Mouse (Mus musculus) hindbrain, embryonic 14.5 days (tissue): ENCODE data around the gene Galnt2. TPM values are rescaled to one million over a fixed set of nuclear protein-coding genes. Genes with fewer than 3 reads are reported as not detected.

Experiments used
- ATAC-seq: fragments of 200-750 bp; cut with Nextera tagmentation; 2 replicates; pipeline ENCODE4 v1.8.0; 2017; ENCODE audit warnings: moderate number of reproducible peaks, mild to moderate bottlenecking, moderate TSS enrichment, moderate library complexity; ENCODE audit not compliant: low FRiP score
- DNase-seq: peaks from one replicate; pipeline ENCODE4 v3.0.0-alpha.2; 2015; ENCODE audit warnings: low spot score
- H3K27ac ChIP-seq: fragments of 300-500 bp; sonication (generic); 2 replicates; pipeline ENCODE4 v1.5.1; 2014; ENCODE audit warnings: mild to moderate bottlenecking, moderate library complexity
- H3K27me3 ChIP-seq: fragments of 300-500 bp; sonication (generic); 2 replicates; pipeline ENCODE4 v1.6.1; 2014; ENCODE audit warnings: mild to moderate bottlenecking, low read length, mixed read lengths; ENCODE audit not compliant: control insufficient read depth, insufficient read depth
- H3K36me3 ChIP-seq: fragments of 300-500 bp; sonication (generic); replicated peaks from 2 replicates; pipeline ENCODE4 v1.6.1; 2014; ENCODE audit not compliant: control insufficient read depth, insufficient read depth
- H3K4me1 ChIP-seq: fragments of 300-500 bp; sonication (generic); replicated peaks from 2 replicates; pipeline ENCODE4 v1.6.1; 2014; ENCODE audit warnings: antibody characterized with exemption, low read length, mixed read lengths; ENCODE audit not compliant: control insufficient read depth, insufficient read depth
- H3K4me2 ChIP-seq: fragments of 300-500 bp; sonication (generic); replicated peaks from 2 replicates; pipeline ENCODE4 v1.6.1; 2014; ENCODE audit warnings: mild to moderate bottlenecking, moderate library complexity
- H3K4me3 ChIP-seq: fragments of 300-500 bp; sonication (generic); replicated peaks from 2 replicates; pipeline ENCODE4 v1.5.1; 2014; ENCODE audit warnings: mild to moderate bottlenecking, low read length
- H3K9ac ChIP-seq: fragments of 300-500 bp; sonication (generic); 2 replicates; pipeline ENCODE4 v1.6.1; 2014
- H3K9me3 ChIP-seq: fragments of 300-500 bp; sonication (generic); 2 replicates; pipeline ENCODE4 v1.6.1; 2016; ENCODE audit warnings: low read length; ENCODE audit not compliant: control insufficient read depth
- WGBS: fragments of 180-500 bp; shearing (Covaris S2); extraction: QIAGEN DNeasy Blood & Tissue Kit; methylation state at CpG from one replicate; pipeline ENCODE4 v1.1.7; 2014; 5-methylcytosine and 5-hydroxymethylcytosine counted together
- polyA plus RNA-seq: library from polyadenylated mRNA; unstranded; fragments of >200 nt; fragmentation: Nextera tagmentation; extraction: Ambion mirVana; gene quantifications from 2 replicates; pipeline ENCODE4 v1.2.1, GENCODE M21; 2014

Gene Galnt2
- polyA plus RNA-seq, 1 experiment from 2014 or later = 62.9 TPM

DNA sequence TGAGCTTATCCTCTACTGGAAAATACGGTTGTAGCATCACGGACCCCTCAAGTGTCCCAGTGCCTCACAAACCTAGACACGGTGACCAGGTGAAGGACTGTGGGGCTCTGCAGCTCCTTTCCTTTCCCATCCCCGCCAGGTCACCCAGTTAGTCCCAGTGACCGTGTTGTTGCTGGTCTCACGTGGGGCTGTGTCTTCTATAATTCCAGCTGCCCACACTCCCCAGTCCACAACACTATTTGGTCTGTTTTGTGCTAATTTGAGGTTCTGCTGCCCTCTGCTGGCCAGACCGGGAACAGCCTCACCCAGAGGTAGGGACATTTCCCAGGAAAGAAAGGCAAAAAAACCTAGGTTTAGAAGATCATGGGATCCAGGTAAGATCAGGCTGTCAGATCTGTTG lies 118.5 kb downstream of the Galnt2 start:
- peaks cover 7% of the 10 kb centered on the region for H3K36me3 ChIP-seq
- peak; percentile 95 for DNase-seq
- H3K4me2 ChIP-seq = no peak overlapping the region
- H3K9ac ChIP-seq = no peak overlapping the region
- H3K27me3 ChIP-seq = no peaks in the 10 kb centered on the region
- no peak for ATAC-seq
- H3K27ac ChIP-seq = no peak overlapping the region
- no peak overlapping the region for H3K4me3 ChIP-seq
- no peaks in the 10 kb centered on the region for H3K9me3 ChIP-seq
- H3K4me1 ChIP-seq = no peaks in the 10 kb centered on the region
- WGBS = 40% methylated on average over 7 of the region's 7 CpGs

DNA sequence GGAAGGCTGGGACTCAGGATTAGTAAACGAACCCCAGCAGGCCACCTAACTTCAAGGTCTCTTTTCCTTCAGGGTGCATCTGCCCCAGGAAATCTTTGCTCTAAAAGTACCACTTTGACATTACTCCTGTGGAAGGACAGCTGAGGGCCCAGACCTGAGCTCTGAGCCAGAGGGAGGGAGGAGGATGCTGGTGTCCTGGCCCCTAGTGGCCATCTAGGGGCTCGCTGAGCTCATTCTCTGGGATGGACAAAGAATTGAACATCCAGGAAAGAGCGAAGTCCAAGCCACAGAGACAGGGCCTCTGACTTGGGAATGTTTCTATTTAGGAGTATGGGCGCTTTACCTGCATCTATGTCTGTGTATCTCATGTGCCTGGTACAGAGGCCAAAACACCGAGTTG lies 120.4 kb downstream of the Galnt2 start:
- 65% methylated on average over 5 of the region's 5 CpGs for WGBS
- no peak overlapping the region for H3K4me3 ChIP-seq
- H3K9me3 ChIP-seq = no peaks in the 10 kb centered on the region
- H3K27ac ChIP-seq = no peak overlapping the region
- H3K9ac ChIP-seq = no peak overlapping the region
- H3K4me1 ChIP-seq = no peaks in the 10 kb centered on the region
- no peaks in the 10 kb centered on the region for H3K36me3 ChIP-seq
- H3K27me3 ChIP-seq = no peaks in the 10 kb centered on the region
- H3K4me2 ChIP-seq = no peak overlapping the region
- DNase-seq (no peak), ATAC-seq (no peak)

DNA sequence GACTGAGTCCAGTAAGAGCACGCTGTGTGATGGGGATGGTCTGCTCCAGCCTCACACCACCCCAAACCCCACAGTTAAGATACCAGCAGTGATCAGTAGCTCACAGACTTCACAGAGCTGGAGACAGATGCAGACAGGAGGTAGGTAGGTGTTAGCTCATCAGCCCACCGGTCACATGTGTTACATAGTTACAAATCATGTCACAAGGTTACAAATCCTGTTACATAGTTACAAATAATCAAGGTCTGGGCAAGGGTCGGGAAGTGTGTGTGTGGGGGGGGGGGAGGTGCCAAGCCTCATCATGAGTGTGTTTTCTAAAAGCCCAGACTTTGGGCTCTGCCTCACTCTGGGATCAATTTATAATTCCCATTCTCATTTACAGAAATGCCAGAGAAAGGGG lies 129.7 kb downstream of the Galnt2 start:
- H3K27me3 ChIP-seq = no peaks in the 10 kb centered on the region
- H3K36me3 ChIP-seq = no peaks in the 10 kb centered on the region
- no peak overlapping the region for H3K27ac ChIP-seq
- no peaks in the 10 kb centered on the region for H3K4me1 ChIP-seq
- peaks cover 4% of the 10 kb centered on the region; the same call in 1 of the 2 replicates for H3K9me3 ChIP-seq
- no peak overlapping the region for H3K4me2 ChIP-seq
- 81% methylated on average over 3 of the region's 3 CpGs for WGBS
- no peak overlapping the region for H3K9ac ChIP-seq
- no peak overlapping the region for H3K4me3 ChIP-seq
- no peak for ATAC-seq
- DNase-seq = no peak

DNA sequence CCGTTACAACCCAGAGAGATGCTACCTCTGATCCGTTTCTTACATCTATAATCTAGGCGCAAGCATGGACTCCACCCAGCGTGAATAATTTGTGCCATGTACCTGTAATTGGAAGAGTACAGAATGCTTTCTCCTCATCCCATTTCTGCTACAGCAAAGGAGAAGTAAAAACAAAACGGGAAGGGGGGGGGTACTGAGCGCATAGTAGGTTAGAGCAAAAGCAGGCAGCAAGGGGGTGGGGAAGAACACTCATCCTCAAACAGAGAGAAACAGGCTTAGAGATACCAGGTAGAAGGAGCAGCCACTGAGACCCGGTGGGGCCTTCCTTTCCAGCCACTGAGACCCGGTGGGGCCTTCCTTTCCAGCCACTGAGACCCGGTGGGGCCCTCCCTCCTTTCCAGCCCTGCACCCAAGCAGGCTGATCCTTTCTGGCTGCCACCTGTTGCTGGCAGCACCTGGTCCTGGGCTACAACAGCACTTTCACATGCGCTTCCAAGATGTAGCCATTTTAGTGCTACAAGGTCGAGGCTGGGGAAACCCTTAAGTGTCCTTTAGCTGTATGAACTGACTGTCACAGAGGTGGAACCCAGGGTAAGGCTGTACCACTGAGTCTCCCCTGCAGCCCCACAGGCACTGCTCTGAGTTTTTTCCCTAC lies 130.7 kb downstream of the Galnt2 start:
- no peak overlapping the region for H3K9ac ChIP-seq
- DNase-seq = no peak
- ATAC-seq = no peak
- peaks cover 4% of the 10 kb centered on the region; the same call in 1 of the 2 replicates for H3K9me3 ChIP-seq
- H3K36me3 ChIP-seq = peaks cover under 1% of the 10 kb centered on the region; the same call in 1 of the 2 replicates
- no peak overlapping the region for H3K27ac ChIP-seq
- no peaks in the 10 kb centered on the region for H3K27me3 ChIP-seq
- H3K4me3 ChIP-seq = no peak overlapping the region
- H3K4me1 ChIP-seq = no peaks in the 10 kb centered on the region
- H3K4me2 ChIP-seq = no peak overlapping the region
- 87% methylated on average over 11 of the region's 11 CpGs for WGBS

DNA sequence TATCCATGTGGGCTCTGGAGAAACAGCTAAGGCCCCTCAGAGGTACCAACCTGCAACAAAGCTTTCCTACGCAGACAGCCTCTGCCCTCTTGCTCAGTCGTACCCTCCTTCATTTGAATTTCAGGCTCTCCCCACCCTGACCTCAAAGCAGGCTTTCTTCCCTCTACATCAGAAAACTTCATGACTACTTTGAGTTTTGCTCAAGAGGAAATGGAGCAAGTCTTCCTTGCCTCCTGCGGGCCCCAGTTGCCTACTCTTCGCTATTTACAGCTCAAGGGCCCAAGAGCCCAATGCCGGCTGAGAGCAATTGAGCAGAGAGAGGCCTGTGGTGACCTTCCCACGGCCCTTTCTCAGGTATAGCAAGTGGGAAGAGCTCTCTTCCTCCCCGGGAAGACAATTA lies 131.4 kb downstream of the Galnt2 start:
- H3K4me3 ChIP-seq = no peak overlapping the region
- H3K27ac ChIP-seq = no peak overlapping the region
- WGBS = 81% methylated on average over 7 of the region's 7 CpGs

DNA sequence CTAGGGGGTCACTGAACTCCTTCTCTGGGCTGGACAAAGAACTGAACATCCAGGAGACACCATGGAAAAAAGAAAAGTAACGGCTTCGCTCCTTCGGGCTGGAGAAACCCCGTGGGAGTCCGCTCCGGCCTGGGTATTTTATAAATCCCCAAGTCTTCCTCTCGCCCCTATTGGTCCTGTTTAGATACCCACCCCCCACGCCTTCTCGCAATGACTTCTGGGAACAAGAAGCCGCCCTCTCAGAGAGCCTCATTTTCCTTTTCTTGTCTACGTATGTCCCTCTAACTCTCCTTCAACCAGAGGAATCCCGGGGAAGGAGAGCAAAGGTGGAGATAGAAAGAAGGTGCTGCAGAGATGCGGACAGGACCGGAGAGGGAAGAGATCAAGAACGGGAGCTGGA lies 132.1 kb downstream of the Galnt2 start:
- no peak overlapping the region for H3K4me3 ChIP-seq
- H3K27ac ChIP-seq = no peak overlapping the region
- H3K9ac ChIP-seq = no peak overlapping the region
- 95% methylated on average over 15 of the region's 15 CpGs for WGBS
- H3K4me1 ChIP-seq = no peaks in the 10 kb centered on the region
- peaks cover 4% of the 10 kb centered on the region; the same call in 1 of the 2 replicates for H3K9me3 ChIP-seq
- ATAC-seq (no peak), DNase-seq (no peak)
- no peak overlapping the region for H3K4me2 ChIP-seq
- no peaks in the 10 kb centered on the region for H3K27me3 ChIP-seq
- H3K36me3 ChIP-seq = peaks cover 7% of the 10 kb centered on the region; the same call in 1 of the 2 replicates

More for the DNA sequence above, 131.4 kb downstream of the Galnt2 start:
- no peak for DNase-seq
- ATAC-seq = no peak
- Histone ChIP-seq H3K9me3 (peaks cover 4% of the 10 kb centered on the region; the same call in 1 of the 2 replicates), H3K9ac (no peak overlapping the region), H3K4me2 (no peak overlapping the region), H3K27me3 (no peaks in the 10 kb centered on the region), H3K36me3 (peaks cover 7% of the 10 kb centered on the region; the same call in 1 of the 2 replicates), H3K4me1 (no peaks in the 10 kb centered on the region)

DNA sequence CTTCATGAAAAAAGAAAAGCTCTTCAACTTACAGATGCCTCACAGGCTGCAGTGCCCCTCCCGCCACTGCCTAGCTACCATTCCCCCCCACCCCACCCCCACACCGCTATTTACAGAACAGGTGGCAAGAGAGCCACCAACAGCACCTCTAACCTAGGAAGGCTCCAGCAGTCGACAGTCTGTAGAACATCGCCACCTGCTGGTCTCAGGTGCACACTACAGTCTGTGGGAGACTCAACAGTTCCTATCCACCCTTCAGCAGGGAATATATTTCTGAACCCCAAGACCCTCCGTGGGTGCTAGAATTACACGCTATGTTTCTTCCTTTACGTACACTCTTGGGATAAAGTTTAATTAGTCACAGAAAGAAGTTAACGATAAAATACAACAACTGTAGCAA lies 137.0 kb downstream of the Galnt2 start:
- no peak overlapping the region for H3K4me3 ChIP-seq
- DNase-seq = peak; percentile 87
- peaks cover 15% of the 10 kb centered on the region; the same call in 1 of the 2 replicates for H3K36me3 ChIP-seq
- WGBS = 22% methylated on average over 8 of the region's 8 CpGs
- H3K9ac ChIP-seq = no peak overlapping the region
- H3K4me1 ChIP-seq = no peaks in the 10 kb centered on the region
- H3K4me2 ChIP-seq = no peak overlapping the region
- no peak overlapping the region for H3K27ac ChIP-seq
- ATAC-seq = no peak
- H3K27me3 ChIP-seq = no peaks in the 10 kb centered on the region
- H3K9me3 ChIP-seq = no peaks in the 10 kb centered on the region

DNA sequence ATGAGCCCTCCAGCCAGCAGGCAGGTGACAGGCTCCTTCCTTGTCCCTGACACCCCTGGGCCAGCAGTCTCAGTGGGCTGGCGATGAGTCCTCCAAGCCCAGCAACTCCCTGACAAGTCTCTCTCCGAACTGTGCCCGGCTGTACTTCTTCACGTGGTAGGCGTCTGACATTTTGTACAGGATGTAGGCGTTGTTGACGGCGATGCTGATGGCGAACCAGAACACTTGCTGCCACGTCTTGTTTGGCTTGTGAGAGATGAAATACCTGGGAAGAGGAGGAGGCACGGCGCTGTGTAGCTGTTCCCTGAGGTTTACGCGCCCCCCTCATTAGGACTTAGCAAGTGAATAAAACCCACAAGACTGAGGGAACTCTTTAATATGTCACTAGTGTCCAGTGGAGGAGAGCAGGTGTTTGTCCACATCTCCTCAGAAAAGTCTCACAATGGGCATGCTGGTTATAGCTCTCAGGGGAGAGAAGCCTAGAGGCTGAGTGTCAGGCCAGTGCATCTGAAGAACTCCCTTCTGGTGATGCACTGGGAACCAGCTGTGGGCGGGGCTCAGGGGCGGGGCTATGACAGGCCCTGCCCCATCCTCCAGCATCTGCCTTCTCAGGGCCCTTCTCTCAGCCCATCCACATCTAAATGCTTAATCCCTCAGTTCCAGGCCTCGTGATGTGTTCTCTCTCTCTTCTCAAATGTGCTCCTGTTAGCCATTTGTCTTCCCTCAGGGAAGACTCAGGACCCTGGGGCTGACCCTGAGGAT lies 139.4 kb downstream of the Galnt2 start:
- no peak for DNase-seq
- 80% methylated on average over 17 of the region's 17 CpGs for WGBS
- no peak for ATAC-seq
- Histone ChIP-seq H3K9me3 (no peaks in the 10 kb centered on the region), H3K36me3 (peaks cover 28% of the 10 kb centered on the region; the same call in 1 of the 2 replicates), H3K9ac (no peak overlapping the region), H3K4me2 (no peak overlapping the region), H3K4me3 (no peak overlapping the region), H3K27me3 (no peaks in the 10 kb centered on the region), H3K4me1 (no peaks in the 10 kb centered on the region), H3K27ac (no peak overlapping the region)

DNA sequence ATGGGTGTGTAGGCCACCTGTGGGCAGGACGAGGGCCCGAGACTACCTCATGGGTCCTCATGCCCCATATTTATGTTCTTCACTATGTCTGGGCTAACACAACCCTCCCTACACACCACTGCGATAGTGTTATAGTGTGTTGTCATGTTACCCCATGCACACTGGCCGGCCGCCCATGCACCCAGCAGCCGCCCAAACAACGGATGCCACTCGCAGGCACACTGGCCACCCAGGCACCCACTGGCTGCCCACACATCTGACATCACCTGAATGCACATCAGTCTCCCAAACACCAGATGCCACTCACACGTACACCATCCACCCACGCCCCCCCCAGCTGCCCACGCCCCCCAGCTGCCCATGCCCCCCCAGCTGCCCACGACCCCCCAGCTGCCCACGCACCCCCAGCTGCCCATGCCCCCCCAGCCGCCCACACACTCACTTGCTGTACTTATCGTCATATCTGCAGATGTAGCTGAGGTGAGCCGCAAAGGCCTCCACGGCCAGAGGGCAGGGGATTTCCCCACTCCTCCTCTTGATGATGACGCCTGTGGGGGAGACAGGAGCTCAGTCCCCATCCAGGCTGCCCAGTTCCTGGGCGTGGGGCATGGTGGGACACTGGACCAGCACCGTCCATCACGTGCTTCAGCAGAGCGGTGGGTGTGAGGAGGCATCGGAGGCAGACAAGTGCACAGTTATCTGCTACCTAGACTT lies 140.4 kb downstream of the Galnt2 start:
- H3K27me3 ChIP-seq = no peaks in the 10 kb centered on the region

More for the DNA sequence above, 140.4 kb downstream of the Galnt2 start:
- no peak overlapping the region for H3K4me3 ChIP-seq
- H3K36me3 ChIP-seq = peaks cover 28% of the 10 kb centered on the region; the same call in 1 of the 2 replicates
- 93% methylated on average over 23 of the region's 23 CpGs for WGBS
- no peak overlapping the region for H3K9ac ChIP-seq
- H3K4me2 ChIP-seq = no peak overlapping the region
- no peak for ATAC-seq
- no peak for DNase-seq
- H3K4me1 ChIP-seq = no peaks in the 10 kb centered on the region
- H3K27ac ChIP-seq = no peak overlapping the region
- H3K9me3 ChIP-seq = no peaks in the 10 kb centered on the region
